Mouse (Mus musculus): ENCODE data around the gene Dapl1.

Gene Dapl1

GRCm38 (mm10) chr2:59474336-59474735, 10.1 kb upstream of the Dapl1 start:
- DNase-seq, result no peak

DNA sequence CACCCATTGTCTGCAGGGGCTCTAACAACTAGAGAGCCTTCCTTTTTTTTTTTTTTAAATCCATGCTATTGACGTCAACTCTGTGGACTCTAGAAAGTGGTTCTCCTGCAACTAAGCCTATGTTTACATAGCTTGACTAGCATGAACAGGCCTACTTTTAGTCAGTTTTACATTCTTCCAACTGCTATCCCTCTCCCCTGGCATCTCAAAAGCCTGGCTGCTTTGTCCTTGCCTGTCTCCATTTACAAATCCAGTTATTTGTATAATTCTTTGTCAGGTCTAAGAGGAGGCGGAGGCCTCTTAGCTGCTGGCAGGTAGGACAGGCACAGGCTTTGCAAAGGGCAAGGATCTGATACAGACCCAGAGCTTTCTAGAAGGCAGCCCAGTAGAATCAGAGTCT, 627 bp downstream of the Dapl1 start:
- no peak for DNase-seq

DNA sequence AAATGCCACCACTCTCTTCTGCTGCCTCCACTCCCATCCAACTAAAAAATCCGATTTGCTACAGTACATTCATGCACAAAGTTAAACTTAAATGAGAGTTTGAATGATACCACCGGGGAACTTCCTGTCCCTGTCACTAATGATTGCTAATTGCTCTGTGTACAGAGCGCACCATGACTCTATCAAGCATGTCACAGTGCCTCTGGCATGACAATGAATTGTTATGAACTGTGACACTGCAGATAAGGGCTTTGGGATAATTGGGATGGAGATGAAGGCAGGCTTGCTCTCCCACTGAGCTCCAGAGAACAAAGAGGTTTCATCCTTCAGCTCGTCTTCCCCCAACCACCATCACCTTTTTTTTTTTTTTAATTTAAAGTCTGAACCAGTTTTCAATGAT, 1.2 kb downstream of the Dapl1 start:
- DNase-seq, result no peak

DNA sequence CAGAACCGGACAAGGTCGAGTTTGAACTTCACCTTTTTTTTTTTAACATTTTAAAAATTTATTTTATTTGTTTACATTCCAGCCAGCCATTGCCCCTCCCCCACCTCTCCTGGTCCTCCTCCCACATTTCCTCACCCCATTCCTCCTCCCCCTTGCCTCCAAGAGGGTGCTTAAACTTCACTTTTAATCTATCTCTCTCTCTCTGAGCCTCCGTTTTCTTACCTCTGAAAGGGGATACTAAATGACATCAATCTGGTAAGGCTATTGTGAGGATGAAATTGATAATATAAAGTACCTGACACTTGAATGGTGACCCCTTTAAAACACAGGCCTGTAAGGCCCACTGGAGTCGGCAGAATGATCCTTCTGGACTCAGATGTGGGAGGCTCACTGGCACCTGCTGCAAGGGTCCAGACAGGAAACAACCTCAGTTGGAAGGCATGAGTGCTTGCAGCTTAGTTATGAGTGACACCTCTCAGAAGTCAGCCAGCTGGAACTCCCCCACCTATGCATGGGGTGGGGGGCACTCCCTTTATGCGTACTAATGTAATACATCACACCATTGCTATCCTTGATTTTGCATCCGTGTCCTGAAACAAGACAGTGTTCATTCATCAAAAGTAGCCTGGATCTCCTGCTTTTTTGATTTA, 1.9 kb downstream of the Dapl1 start:
- DNase-seq, result no peak

DNA sequence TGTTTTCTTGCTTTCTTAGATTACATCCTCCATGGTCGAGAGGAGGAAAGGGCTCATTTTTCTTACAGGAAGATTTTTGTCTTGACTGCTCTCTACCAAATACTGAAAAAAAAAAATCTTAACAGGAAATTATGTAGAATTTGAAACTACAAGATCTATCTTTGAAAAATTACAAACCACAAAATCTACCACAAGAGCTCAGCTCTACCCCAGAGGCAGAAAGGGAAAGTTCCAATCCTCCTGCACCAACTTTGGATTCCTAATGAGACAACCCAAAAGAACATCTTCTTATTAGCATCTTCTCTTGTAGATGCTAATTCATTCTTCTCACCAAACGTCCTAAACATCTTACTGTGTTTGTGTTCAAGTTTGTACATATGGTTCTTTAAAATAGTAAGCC, 3.8 kb downstream of the Dapl1 start:
- DNase-seq, result no peak

- DNase-seq, result no peak
Measured at GRCm38 (mm10) chr2:59490353-59490752, 5.9 kb downstream of the Dapl1 start.

- DNase-seq, result no peak
Measured at GRCm38 (mm10) chr2:59493445-59494085, 9.1 kb downstream of the Dapl1 start.

DNA sequence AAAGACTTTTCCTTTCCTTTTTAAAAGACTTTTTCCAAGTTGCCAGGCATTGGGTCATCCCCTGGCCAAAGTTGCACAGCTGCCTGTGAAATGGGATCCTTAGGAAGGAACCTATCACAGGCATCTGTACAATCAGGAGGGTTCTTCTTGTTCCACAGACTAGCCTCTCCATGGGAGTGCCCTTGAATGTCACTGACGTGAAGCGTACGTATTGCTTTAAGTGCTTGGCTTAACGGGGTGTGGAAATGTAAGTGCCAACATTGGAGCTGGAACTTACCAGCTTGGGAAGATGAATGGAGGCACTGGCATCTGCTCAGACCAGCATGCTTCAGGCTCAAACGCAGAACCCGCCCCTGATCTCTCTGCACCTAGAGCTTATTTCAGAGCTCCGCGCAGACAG, 14.7 kb downstream of the Dapl1 start:
- no peak for DNase-seq

DNA sequence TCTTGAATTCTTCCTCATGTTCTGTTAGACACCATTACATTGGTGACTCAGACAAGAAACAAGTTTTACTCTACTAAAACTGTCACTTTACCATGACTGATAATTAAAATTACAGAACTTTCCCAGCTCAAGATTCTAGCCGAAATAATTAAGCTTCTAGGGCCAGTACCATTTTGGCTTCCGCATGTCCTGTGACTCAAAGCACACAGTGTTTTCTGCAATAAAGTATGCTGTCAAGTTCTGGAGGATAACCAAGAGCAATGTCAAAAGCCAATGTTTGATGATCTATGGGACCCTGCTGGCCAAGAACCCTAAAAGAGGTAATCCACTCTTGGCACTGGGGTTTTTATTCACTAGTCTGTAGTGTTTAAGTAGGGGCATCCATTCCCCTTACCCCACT, 15.3 kb downstream of the Dapl1 start:
- DNase-seq, result no peak

- DNase-seq, result no peak
Measured at GRCm38 (mm10) chr2:59509061-59509460, 24.6 kb downstream of the Dapl1 start.

DNA sequence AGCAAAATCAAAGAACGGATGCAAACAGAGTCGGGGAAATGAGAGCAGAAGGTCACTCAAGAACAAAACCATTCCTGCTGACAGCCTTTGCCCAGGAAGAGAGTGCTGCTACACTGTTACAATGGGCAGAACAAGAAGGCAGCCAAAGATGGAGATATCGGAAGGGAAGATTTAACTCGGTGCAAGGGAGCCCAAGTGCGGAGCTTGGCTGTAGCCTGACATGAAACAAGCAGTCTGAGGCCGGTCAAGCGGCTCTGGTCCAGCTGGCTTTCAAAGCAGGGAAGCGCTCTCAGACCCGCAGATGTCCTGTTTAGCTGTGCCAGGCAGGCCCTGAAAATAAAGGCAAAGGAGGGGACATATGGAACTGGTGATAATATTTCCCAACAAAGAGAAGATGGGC, 26.0 kb downstream of the Dapl1 start:
- peak; percentile 90 for DNase-seq

GRCm38 (mm10) chr2:59510882-59511281, 26.4 kb downstream of the Dapl1 start:
- peak; percentile 45 for DNase-seq

DNA sequence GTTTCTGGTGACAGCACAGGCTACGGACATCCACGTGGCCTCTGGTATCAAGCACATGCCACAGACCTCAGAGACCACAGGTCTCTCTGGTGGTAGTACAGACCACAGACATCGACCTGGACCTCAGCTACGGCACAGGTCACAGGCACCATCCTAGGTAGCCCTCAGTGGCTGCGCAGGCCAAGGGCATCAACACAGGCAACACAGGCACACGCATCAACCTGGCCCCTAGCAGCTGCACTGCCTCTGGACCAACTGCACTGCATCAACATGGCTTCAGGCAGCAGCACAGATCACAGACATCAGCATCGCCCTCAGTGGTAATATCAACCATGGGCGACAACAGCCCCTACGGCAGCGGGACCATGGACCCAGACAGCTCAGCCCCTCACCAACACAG, 36.2 kb downstream of the Dapl1 start:
- DNase-seq, result no peak

GRCm38 (mm10) chr2:59522079-59522684, 37.7 kb downstream of the Dapl1 start:
- peak; percentile 86 for DNase-seq

GRCm38 (mm10) chr2:59523526-59523925, 39.1 kb downstream of the Dapl1 start:
- no peak for DNase-seq

- DNase-seq, result no peak
Measured at GRCm38 (mm10) chr2:59526893-59527292, 42.4 kb downstream of the Dapl1 start.

- DNase-seq, result no peak
Measured at GRCm38 (mm10) chr2:59529574-59530080, 45.2 kb downstream of the Dapl1 start.

DNA sequence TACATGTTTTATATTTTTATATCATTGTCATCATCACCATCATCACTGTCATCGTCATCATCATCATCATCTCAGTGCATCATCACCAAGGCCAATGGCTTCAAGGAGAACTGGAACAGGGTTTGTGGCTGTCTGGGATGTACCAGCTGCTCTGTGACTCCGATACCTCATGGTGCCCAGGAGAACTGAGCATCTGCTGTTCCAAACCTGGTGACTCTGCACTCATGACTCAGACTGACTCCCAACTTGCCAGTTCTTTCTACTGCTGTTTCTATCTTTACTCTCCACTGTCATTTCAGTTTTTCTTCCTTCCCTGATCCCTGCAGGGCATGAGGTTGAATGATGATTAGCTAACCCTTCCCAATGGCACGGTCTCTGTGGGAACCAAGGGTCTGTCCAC, 46.4 kb downstream of the Dapl1 start:
- no peak for DNase-seq

GRCm38 (mm10) chr2:59532999-59533398, 48.5 kb downstream of the Dapl1 start:
- no peak for DNase-seq

GRCm38 (mm10) chr2:59533504-59533903, 49.1 kb downstream of the Dapl1 start:
- no peak for DNase-seq

DNA sequence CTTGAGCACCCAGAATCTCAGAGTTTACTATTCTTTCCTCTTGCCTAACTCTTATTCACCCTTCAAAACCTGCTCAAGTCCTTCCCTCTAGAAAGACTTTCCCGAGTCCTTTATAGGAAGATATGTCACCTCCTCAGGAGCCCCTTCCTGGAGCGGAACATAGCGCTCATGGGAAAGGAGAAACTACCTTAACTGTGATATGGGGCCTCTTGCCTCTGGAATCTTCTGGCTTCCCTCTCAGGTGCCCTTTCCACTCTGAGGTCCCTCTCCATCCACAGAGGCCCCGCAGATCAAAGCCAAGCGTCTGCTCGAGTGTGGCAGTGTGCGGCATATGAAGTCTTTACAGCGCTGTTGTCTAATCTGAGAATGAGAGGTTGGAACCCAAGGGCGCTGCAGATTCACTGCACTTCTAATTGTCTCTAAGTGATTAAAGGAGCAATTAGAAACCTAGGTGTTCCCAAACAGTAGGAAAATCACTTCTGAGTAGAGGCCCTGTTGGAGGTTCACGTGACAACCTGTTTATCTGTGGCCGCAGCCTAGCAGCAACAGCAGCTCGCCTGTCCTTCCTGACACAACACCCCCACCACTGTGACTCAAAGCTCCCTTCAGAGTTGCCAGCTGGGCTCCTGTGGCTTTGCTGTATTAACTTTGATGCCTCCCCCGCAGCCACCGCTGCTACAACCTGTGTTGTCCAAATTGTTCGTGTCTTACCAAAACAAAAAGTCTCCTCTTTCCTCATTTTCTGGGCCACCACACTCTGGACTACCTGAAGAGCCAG, 49.7 kb downstream of the Dapl1 start:
- DNase-seq, result no peak

DNA sequence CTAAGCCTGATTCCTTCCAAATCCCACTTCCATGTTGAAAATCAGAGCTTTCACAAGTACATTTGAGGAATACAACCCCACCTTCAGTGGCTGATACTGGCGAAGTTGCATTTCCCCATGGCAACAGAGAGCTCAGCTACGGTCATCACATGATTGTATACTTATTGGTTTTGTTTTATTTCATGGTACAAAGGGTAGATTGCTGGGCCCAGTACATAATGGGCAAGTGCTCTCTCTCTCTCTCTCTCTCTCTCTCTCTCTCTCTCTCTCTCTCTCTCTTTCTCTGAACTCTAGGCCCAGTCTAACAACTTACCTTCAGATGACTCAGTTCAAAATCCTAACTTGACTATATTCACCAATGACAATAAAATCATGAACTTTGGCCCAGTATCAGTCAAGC, 52.5 kb downstream of the Dapl1 start:
- no peak for DNase-seq

GRCm38 (mm10) chr2:59538031-59538430, 53.6 kb downstream of the Dapl1 start:
- no peak for DNase-seq

DNA sequence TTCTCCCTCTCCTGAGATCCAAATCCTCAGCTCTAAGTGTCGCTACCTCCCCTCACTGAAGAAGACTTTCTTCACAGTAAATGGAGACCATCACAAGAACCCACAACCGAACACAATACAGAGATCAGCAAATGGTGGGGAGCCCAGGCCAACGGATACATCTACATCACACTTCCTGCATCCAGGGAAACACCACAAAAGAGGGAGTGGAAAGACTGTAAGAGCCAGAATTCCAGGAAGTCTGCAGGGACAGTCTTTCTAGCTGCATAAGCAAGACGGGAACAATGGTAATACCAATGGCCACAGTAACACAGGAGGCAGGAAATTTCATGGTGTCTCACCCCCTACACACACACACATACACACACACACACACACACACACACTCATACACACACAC, 55.3 kb downstream of the Dapl1 start:
- no peak for DNase-seq

Data from cerebellum, adult 9-10 months (tissue).